Mouse (Mus musculus): Measurements from ENCODE around the gene Ppt2.

Ppt2 gene

DNA sequence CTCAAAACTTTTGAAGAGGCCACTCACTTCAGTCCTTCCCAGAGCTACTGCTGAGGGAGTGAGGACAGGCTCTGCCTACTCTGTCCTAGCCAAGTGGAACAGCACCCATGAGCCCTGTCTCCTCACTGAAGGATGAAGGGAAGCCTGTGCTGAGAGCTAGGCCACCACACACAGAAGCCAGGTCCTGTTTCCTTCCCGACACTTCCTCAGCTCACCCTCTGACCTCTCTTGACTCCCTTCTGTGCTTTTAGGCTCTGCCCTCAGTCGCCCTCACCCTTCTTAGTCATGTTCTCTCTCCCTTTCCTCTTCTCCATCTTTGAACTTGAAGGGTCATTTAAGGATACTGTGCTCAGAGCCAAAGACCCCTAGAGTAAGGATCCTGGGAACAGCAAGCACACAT is 29.0 kb upstream of the Ppt2 start:
- in situ Hi-C loops (cut with MboI, MseI) = no loop called here

- in situ Hi-C loops (cut with MboI, MseI) = no loop called here
Observed at GRCm38 (mm10) chr17:34656666-34657065, 28.4 kb upstream of the Ppt2 start.

DNA sequence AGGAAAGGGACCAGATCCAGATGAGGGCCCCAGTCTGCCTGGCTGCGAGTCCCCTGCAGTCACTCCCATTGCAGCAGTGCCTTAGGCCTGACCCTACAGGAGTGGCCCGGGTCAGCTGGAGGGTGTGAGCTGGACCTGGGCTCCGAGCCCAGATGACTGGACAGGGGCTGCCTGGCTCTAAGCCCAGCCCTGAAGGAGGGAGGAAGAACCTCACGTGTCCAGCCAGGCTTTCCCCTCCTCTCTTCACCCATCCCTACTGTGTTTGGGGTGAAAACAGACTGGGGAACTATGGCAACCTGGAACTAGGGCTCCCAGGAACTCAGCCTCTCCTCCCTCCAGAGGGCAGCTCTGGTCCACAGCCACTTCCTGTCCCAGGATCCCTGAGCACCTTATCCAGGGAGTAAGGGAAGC is 27.3 kb upstream of the Ppt2 start:
- in situ Hi-C loops (cut with MboI, MseI) = no loop called here

DNA sequence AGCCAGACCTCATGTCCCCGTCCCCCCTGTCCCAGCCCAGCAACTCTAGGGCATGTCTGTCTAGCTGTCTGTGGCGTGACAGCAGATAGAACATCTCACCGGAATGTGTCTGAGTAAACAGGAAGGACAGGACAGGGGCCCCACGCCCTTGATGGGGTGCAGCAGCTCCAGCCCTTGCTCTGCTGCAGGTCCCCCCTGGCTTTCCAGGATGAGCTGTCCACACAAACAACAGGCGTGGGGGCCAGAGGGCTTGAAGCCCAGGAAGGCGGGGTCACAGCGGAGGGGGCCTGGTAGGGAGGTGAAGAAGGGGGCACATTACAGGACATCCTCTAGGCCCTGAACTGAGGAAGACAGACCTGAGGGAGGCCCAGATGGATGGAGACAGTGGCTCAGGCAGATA is 26.9 kb upstream of the Ppt2 start:
- in situ Hi-C loops (cut with MboI, MseI) = no loop called here

DNA sequence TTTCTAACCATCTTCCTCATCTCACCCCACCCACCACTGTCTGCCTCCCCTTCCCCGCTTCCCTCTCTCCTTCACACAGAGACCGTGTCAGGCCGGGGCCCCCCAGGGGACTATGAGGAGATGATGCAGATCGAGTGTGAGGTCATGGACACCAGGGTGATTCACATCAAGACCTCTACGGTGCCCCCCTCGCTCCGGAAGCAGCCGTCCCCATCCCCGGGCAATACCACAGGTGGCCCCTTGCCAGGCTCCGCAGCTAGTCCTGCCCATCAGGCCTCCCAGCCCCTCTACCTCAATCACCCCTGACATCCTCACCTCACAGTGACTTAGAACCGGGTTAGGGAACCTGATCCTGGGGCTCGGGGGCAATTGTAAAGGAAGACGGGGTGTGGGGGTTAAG is 26.1 kb upstream of the Ppt2 start:
- in situ Hi-C loops (cut with MboI, MseI) = no loop called here

DNA sequence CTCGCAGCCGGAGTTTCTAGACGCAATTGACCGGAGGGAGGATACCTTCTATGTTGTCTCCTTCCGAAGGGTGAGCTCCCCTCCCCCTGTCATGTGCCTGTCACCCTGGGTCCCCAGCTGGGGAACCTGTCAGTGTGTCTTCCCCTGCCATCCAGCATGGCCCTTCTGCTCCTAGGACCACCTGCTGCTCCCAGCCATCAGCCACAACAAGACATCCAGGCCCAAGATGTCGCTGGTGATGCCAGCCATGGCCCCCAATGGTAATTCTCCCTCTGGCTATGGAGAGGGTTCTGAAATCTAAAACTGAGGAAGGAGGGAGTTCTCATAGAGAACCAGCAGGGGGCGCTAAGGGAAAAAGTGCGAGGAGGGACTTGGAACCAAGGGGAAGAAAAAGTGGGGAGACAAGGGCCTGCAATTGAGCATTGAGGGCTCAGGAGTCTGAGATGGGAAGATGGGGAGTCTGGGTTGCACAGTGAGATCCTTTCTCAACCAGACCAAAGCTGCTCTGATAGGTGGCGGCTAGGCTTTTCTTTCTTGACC is 25.5 kb upstream of the Ppt2 start:
- in situ Hi-C loops (cut with MboI, MseI) = no loop called here

GRCm38 (mm10) chr17:34652985-34653384 is 24.7 kb upstream of the Ppt2 start:
- in situ Hi-C loops (cut with MboI, MseI) = no loop called here

DNA sequence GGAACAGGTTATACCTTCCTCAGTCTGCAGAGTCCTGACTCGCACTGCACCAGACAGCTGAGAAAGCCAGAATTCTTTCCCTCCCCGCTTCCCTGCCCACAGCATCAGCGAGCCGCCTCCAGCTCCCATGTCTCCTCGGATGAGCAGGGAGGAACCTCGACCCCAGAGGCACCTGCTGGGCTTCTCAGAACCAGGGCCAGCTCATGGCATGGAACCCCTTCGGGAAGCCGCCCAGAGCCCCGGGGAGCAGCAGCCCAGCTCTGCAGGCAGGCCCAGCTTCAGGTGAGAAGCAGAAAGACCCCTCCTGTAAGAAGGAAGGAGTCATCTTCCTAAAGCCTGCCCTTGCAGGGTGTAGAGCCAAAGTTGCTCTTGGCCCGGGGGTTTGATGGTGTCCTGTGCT is 24.2 kb upstream of the Ppt2 start:
- in situ Hi-C loops (cut with MboI, MseI) = no loop called here

GRCm38 (mm10) chr17:34651507-34652221 is 23.4 kb upstream of the Ppt2 start:
- in situ Hi-C loops (cut with MboI, MseI) = no loop called here

GRCm38 (mm10) chr17:34650781-34651180 is 22.5 kb upstream of the Ppt2 start:
- in situ Hi-C loops (cut with MboI, MseI) = no loop called here

- in situ Hi-C loops (cut with MboI, MseI) = no loop called here
Observed at GRCm38 (mm10) chr17:34649106-34649864, 21.0 kb upstream of the Ppt2 start.

GRCm38 (mm10) chr17:34648141-34648890 is 20.0 kb upstream of the Ppt2 start:
- in situ Hi-C loops (cut with MboI, MseI) = no loop called here

GRCm38 (mm10) chr17:34646906-34647787 is 18.8 kb upstream of the Ppt2 start, which contains the start of gene Atf6b:
TSS of gene Atf6b (plus strand) at chr17:34647146.
- in situ Hi-C loops (cut with MboI, MseI) = no loop called here

DNA sequence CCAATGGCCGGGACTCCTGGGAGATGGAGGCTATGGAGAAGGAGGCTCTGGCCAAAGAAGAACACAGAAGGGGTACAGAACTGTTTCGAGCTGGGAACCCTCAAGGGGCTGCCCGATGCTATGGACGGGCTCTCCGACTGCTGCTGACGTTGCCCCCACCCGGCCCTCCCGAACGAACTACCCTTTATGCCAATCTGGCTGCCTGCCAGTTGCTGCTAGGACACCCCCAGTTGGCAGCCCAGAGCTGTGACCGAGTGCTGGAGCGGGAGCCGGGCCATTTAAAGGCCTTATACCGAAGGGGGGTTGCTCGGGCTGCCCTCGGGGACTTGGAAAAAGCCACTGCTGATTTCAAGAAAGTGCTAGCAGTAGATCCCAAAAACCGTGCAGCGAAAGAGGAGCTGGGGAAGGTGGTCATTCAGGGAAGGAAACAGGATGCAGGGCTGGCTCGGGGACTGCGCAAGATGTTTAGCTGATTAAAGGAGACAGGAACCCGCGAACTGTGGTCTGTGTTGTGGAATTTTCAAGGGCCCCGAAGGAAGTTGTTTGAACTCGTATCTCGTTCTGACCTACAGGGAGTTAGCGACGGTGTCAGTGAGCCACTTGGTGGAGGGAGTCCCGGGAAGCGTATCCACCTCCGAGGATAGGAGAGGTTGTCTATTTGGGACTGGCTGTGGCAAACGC is 17.7 kb upstream of the Ppt2 start:
- in situ Hi-C loops (cut with MboI, MseI) = no loop called here

DNA sequence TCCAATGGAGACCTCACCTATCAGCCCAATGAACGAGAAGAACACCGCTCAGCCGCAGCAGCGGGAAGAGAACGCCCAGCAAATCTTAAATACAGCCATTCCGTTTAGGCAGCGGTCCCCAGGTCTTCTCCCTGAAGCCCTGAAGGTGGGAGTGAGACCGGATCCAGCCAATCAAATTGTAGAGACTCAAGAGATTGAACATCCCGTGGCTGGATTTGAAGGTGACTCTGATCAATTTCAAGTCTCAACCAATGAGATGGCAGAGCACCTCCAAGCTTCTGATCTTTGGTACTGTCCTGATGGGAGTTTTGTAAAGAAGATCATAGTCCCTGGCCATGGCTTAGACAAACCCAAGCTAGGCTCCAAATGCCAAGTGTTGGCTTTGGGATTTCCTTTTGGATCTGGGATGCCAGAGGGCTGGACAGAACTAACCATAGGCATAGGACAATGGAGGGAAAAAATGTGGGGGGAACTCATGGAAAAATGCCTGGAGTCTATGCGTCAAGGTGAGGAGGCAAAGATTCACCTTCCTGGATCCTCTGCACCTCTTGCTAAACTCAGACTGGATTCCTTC is 17.0 kb upstream of the Ppt2 start:
- in situ Hi-C loops (cut with MboI, MseI) = no loop called here

DNA sequence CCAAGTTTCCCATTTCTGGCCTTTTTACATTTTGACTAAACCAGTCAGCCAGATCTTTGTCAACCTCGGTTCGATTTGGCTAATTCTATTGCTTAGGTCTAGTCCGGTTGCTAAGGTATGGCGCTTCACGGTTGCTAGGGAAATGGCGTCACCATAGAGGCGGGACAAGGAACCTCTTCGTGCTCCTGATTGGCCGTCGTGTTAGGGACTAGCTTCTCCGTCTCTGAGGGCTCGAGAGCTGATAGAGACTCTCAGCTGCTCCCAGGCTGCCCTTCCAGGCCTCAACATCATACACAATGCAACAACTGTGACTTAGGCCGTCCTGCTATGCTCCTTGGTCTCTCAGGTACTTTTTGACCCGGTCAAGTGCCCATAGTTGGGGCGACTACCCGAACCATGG is 16.3 kb upstream of the Ppt2 start, which contains the start of gene Fkbpl:
Gene Fkbpl, plus strand, starts transcription at position 157 of the 400 bp plus-strand sequence.
- in situ Hi-C loops (cut with MboI, MseI) = no loop called here

- in situ Hi-C loops (cut with MboI, MseI) = no loop called here
Observed at GRCm38 (mm10) chr17:34643944-34644343, 15.6 kb upstream of the Ppt2 start.

DNA sequence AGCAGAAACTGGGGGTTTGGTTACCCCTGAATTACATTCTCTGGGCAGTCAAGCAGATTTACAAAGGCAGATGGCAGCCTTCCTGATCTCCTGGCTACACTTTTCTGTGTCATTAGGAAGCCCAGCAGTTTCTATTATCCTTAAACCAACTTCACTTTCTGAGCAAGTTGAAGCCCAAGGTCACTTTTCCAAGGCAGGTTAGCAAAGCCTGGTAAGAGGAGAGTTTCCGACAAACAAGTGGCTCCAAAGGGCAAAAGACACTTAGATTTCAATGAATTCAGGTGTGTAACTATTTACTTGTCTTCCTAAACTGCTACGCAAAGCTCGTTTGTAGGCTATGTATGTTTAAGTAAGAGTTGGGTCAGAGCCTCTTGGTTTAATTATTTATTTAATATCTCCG is 15.1 kb upstream of the Ppt2 start:
- in situ Hi-C loops (cut with MboI, MseI) = no loop called here

- in situ Hi-C loops (cut with MboI, MseI) = no loop called here
Observed at GRCm38 (mm10) chr17:34641945-34642344, 13.6 kb upstream of the Ppt2 start.
